Mouse (Mus musculus) bone marrow, adult 2 months (tissue): Measurements from ENCODE around the gene Fcmr. TPM values are rescaled to one million over a fixed set of nuclear protein-coding genes. Genes with fewer than 3 reads are reported as not detected.

Experiments used
- H3K27ac ChIP-seq: fragments of 200-500 bp; 2 replicates; pipeline ENCODE4 v1.5.1; 2012; ENCODE audit warnings: low read depth, mild to moderate bottlenecking, control low read depth, inconsistent platforms, low read length; ENCODE audit not compliant: control insufficient read depth, poor library complexity, insufficient read depth
- H3K4me1 ChIP-seq: fragments of 200-500 bp; 2 replicates; pipeline ENCODE4 v1.6.1; 2011; ENCODE audit warnings: low read length; ENCODE audit not compliant: control insufficient read depth, insufficient read depth
- H3K4me3 ChIP-seq: fragments of 200-500 bp; replicated peaks from 2 replicates; pipeline ENCODE3; 2011; ENCODE audit warnings: mild to moderate bottlenecking, low read depth, low read length, control low read depth; ENCODE audit not compliant: control insufficient read depth
- CTCF ChIP-seq: fragments of 200-500 bp; IDR thresholded peaks from 2 replicates; pipeline ENCODE4 v1.5.1; 2011; ENCODE audit warnings: low read length, control low read depth; ENCODE audit not compliant: control insufficient read depth, insufficient read depth
- POLR2A ChIP-seq: fragments of 200-500 bp; IDR thresholded peaks from 2 replicates; pipeline ENCODE4 v1.6.1; 2011; ENCODE audit warnings: low read depth, mild to moderate bottlenecking, control low read depth, low read length, borderline replicate concordance; ENCODE audit not compliant: control insufficient read depth
- WGBS: fragments of 180-500 bp; shearing (Covaris S2); methylation state at CpG from one replicate; pipeline ENCODE4 v1.1.7; 2018; 5-methylcytosine and 5-hydroxymethylcytosine counted together
- polyA plus RNA-seq: library from polyadenylated mRNA; stranded (reverse); fragments of >200 nt; gene quantifications from 2 replicates; pipeline ENCODE4 v1.2.4, GENCODE M21; 2011; ENCODE audit warnings: low replicate concordance; ENCODE audit not compliant: missing spikeins, insufficient read depth, insufficient read length

The Fcmr gene
- polyA plus RNA-seq: 13.2 and 36.6 TPM in 2 replicates

DNA sequence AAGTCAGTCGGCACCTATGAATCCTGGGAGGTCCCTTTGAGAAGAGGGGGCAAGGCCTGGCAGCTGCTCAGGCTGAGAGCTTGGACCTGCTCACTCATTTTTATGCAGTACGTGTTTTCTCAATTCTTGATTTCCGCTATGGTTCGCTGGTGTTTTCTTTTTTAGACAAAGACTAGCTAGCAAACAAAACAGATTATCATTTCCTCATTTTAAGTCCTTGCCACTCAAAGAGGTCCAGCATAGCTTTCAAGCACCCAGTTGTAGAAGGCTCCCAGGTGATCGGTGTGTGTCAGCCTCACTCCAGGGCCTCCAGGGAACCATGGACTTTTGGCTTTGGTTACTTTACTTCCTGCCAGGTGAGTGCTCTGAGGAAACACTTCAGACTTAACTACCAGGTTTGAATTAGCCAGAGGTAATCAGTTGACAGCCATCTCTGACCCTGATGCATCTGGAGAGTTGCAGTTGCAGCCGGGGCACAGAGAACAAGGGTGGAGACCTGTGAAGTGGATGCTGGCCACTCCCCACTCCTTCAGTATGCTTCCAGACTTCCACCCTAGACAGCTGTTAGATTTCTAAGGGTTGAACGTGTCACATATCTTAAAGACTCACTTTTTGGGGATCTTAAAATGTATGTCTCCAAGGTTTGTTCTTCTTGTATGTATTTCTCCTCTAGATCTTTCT, at the start of gene Fcmr:
Gene Fcmr (plus strand): TSS at position 129 of the 681 bp plus-strand sequence.
- H3K4me3 ChIP-seq: peak within 1 kb of the TSS; percentile 46
- H3K4me1 ChIP-seq: peaks cover 1% of the 10 kb centered on the region
- H3K27ac ChIP-seq: peak within 1 kb of the TSS; percentile 87
- TF ChIP-seq CTCF (no peak), POLR2A (no peak)
- WGBS: 65% methylated on average over 7 of the region's 7 CpGs

DNA sequence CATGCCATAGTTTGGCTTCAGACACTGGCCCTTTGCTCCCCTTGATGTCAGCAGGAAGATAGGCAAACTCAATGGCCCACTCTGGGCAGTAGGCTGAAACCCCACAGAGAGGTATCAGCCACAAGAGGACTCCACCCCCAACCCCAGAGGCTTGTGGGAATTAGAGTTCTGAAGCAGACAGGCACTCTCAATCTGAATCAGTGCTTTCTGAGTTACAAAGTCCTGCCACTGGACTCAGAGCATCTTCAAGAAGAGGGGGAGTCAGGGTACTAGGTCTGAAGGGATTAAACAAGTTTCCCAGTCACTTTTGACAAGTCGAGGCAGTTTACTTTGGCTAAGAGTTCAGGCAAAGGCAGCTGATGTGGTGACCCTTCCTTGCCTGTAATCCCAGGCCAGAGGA, 45.7 kb upstream of the Fcmr start:
- TF ChIP-seq POLR2A (no peak), CTCF (no peak)
- Histone ChIP-seq H3K4me3 (no peak overlapping the region), H3K4me1 (peaks cover 2% of the 10 kb centered on the region), H3K27ac (no peak overlapping the region)
- WGBS: 74% methylated on average over 1 of the region's 1 CpGs

GRCm38 (mm10) chr1:130820316-130821148, 44.9 kb upstream of the Fcmr start:
- Histone ChIP-seq H3K4me3 (peak overlapping the region; percentile 32), H3K4me1 (peaks cover 2% of the 10 kb centered on the region), H3K27ac (peak overlapping the region; percentile 65)
- 47% methylated on average over 7 of the region's 7 CpGs for WGBS
- TF ChIP-seq CTCF: no peak
- TF ChIP-seq POLR2A: no peak

- Histone ChIP-seq H3K27ac (peak overlapping the region; percentile 65; the same call in 1 of the 2 replicates), H3K4me1 (peaks cover 2% of the 10 kb centered on the region), H3K4me3 (no peak overlapping the region)
- WGBS: 45% methylated on average over 2 of the region's 2 CpGs
- TF ChIP-seq POLR2A: no peak
- TF ChIP-seq CTCF: no peak
These were observed 44.4 kb upstream of the Fcmr start for GRCm38 (mm10) chr1:130821149-130821471.

DNA sequence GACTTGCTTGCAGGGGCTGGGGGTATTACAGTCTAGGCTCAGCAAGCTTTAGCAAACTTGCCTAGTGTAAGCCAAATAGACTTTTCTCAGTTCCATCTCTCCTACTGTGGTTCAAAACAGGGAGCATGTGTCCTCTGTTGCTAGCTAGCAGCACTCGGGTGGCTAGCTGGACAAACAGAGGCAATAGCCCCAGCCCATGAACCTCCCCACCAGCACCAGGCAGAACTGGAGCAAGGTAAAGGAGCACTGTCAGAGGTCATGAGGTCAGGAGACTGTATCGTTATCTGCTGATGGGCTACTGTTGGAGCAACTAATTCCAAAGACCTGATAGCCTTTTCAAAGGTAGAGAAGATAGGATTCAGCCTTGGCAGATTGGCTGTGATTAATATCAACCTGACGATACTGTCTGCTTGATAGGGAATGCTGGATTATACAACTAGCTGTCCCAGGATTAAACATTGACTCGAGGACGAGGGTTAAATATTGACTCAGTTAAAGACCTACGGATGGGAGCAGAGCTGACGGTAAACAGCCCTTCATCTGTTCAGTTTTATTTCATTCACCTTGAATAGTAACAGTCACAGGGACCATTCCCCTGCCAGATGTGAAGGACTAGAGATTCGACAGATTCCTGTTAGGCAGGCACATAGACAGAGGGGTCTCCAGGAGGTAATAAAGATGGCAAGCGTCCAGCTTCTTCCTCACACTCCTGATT, 43.4 kb upstream of the Fcmr start:
- Histone ChIP-seq H3K4me3 (no peak overlapping the region), H3K27ac (no peak overlapping the region), H3K4me1 (peaks cover 2% of the 10 kb centered on the region)
- TF ChIP-seq POLR2A (no peak), CTCF (no peak)
- WGBS: 81% methylated on average over 9 of the region's 9 CpGs

GRCm38 (mm10) chr1:130826448-130826847, 39.0 kb upstream of the Fcmr start, which contains the start of gene Pigr:
Gene Pigr (plus strand): TSS chr1:130826684.
- Histone ChIP-seq H3K4me1 (no peaks in the 10 kb centered on the region), H3K27ac (no peak within 1 kb of the TSS), H3K4me3 (no peak within 1 kb of the TSS)
- TF ChIP-seq POLR2A: no peak
- TF ChIP-seq CTCF: no peak
- WGBS: 80% methylated on average over 5 of the region's 5 CpGs

- no peak overlapping the region for H3K4me3 ChIP-seq
- no peak overlapping the region for H3K27ac ChIP-seq
- TF ChIP-seq CTCF (no peak), POLR2A (no peak)
- no peaks in the 10 kb centered on the region for H3K4me1 ChIP-seq
- 86% methylated on average over 4 of the region's 4 CpGs for WGBS
These were observed 36.8 kb upstream of the Fcmr start for GRCm38 (mm10) chr1:130828656-130829055.
